Mouse (Mus musculus) stomach, embryonic 16.5 days (tissue): Measurements from ENCODE around the gene Ppm1h. TPM values are rescaled to one million over a fixed set of nuclear protein-coding genes. Genes with fewer than 3 reads are reported as not detected.

Experiments used
- ATAC-seq: fragments of 200-750 bp; cut with Nextera tagmentation; 2 replicates; pipeline ENCODE4 v1.8.0; 2017; ENCODE audit warnings: moderate number of reproducible peaks, moderate TSS enrichment; ENCODE audit not compliant: insufficient read depth, low FRiP score
- H3K27ac ChIP-seq: fragments of 300-500 bp; sonication (generic); 2 replicates; pipeline ENCODE4 v1.5.1; 2014; ENCODE audit warnings: low read length
- H3K27me3 ChIP-seq: fragments of 300-500 bp; sonication (generic); 2 replicates; pipeline ENCODE4 v1.6.1; 2014; ENCODE audit warnings: low read length, control low read depth, mixed read lengths; ENCODE audit not compliant: control insufficient read depth, insufficient read depth
- H3K36me3 ChIP-seq: fragments of 300-500 bp; sonication (generic); 2 replicates; pipeline ENCODE4 v1.6.1; 2014; ENCODE audit warnings: low read length; ENCODE audit not compliant: control insufficient read depth, insufficient read depth
- H3K4me1 ChIP-seq: fragments of 300-500 bp; sonication (generic); 2 replicates; pipeline ENCODE4 v1.6.1; 2014; ENCODE audit warnings: low read length, control low read depth, mixed read lengths; ENCODE audit not compliant: control insufficient read depth, insufficient read depth
- H3K4me2 ChIP-seq: fragments of 300-500 bp; sonication (generic); 2 replicates; pipeline ENCODE4 v1.6.1; 2014; ENCODE audit warnings: low read depth, low read length, mixed read lengths
- H3K4me3 ChIP-seq: fragments of 300-500 bp; sonication (generic); replicated peaks from 2 replicates; pipeline ENCODE4 v1.5.1; 2014; ENCODE audit warnings: mild to moderate bottlenecking, low read length
- H3K9ac ChIP-seq: fragments of 300-500 bp; sonication (generic); 2 replicates; pipeline ENCODE4 v1.6.1; 2014; ENCODE audit warnings: low read length
- H3K9me3 ChIP-seq: fragments of 300-500 bp; sonication (generic); replicated peaks from 2 replicates; pipeline ENCODE4 v1.6.1; 2016; ENCODE audit warnings: low read length, control low read depth; ENCODE audit not compliant: control insufficient read depth
- WGBS: fragments of 180-500 bp; shearing (Covaris S2); extraction: QIAGEN DNeasy Blood & Tissue Kit; methylation state at CpG from one replicate; pipeline ENCODE4 v1.1.7; 2014; 5-methylcytosine and 5-hydroxymethylcytosine counted together
- polyA plus RNA-seq: library from polyadenylated mRNA; unstranded; fragments of >200 nt; fragmentation: Nextera tagmentation; extraction: Ambion mirVana; gene quantifications from 2 replicates; pipeline ENCODE4 v1.2.1, GENCODE M21; 2015

Gene Ppm1h
- polyA plus RNA-seq, 1 experiment from 2014 or later: 10.3 TPM

DNA sequence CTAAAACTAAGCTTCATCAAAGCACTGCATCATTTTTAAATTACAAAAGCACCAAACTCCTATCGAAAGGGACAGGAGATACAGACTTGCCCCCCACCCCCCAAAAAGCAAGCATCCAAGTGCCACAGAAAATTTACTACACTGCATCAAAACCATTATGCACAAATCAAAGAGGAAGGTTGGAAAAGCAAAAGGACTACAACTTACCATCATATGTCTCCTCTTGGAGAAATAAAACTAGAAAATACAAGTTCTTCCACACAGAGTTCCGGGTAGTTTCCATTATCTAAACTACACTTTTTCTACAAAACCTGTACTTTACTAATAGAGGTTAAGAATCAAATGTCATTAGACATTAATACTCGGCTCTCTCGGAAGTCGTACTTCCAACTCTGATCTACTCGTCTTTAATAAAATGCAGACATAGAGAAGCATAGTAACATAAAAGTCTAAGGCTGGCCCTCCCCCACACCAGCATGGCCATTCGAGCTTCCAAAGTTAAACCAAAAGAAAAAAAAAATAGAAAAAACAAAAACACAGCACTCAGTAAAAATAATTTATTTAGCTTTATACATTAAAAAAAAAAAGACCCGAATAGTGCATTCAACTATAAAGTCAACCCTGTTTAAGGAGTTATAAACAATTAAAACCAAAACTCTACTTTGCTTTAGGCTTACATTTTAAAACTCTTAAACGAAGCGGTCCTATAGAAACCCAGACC, 306.1 kb downstream of the Ppm1h start:
- ATAC-seq: no peak
- H3K4me1 ChIP-seq: peaks cover 23% of the 10 kb centered on the region
- H3K9ac ChIP-seq: peak overlapping the region; percentile 98
- WGBS: under 1% methylated on average over 10 of the region's 10 CpGs
- peak overlapping the region; percentile 99 for H3K27ac ChIP-seq
- H3K27me3 ChIP-seq: no peaks in the 10 kb centered on the region
- no peaks in the 10 kb centered on the region for H3K9me3 ChIP-seq
- H3K4me2 ChIP-seq: peak overlapping the region; percentile 63
- H3K4me3 ChIP-seq: peak overlapping the region; percentile 92
- H3K36me3 ChIP-seq: peaks cover 11% of the 10 kb centered on the region; the same call in 1 of the 2 replicates

DNA sequence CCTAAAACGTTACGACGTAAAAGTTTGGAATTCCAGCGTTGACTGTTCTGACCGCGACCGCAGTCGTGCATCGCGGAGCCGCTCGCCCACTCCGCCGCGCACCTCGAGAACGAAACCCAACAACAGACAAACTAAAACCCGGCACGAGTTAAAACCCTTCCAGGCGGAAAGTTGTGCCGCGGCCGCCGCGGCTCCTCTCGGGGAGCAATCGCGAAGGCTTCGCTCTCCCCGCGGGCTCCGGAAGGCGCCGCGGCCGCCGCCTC, 306.6 kb downstream of the Ppm1h start:
- H3K36me3 ChIP-seq: peaks cover 11% of the 10 kb centered on the region; the same call in 1 of the 2 replicates
- H3K27me3 ChIP-seq: no peaks in the 10 kb centered on the region
- peak overlapping the region; percentile 98 for H3K9ac ChIP-seq
- no peaks in the 10 kb centered on the region for H3K9me3 ChIP-seq
- peaks cover 23% of the 10 kb centered on the region for H3K4me1 ChIP-seq
- peak overlapping the region; percentile 92 for H3K4me3 ChIP-seq
- no peak for ATAC-seq
- peak overlapping the region; percentile 63 for H3K4me2 ChIP-seq
- 1% methylated on average over 37 of the region's 37 CpGs for WGBS
- H3K27ac ChIP-seq: peak overlapping the region; percentile 99

DNA sequence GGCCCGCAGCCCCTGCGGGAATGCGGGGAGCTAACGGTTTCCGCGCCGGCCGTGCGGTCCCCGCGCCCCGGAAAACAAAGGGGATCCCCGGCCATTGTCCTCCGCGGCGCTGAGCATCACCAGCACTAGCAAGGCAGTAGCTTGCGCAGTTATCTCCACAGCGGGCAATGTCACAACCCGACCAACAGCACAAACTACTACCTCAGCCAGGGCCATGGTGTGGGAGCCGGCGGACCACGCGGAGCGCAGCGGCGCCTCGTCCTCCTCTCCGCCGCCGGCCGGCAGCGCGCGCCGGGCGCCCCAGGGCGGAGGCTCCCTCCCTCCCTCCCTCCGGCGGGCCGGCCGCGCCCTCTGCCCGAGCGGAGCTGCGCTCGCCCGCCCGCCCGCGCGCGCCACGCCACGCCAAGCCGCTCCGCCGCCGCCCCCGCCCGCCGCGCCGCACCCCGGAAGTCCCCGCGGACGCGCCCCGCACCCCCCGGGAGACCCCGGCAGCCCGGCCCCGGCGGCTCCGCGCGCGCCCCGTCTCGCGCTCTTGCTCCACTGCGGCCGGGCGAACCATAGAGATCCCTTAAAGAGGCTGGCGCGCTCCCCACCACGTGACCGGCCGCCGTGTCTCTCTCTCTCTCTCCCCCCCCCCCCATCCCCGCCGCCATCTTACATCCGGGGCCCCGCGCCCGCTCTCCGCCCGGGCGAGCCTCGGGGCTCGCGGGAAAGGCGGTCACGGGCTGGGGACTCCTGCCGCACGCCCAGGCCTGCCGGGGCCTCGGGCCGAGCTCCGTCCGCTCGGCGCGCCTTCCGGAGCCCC, 307.2 kb downstream of the Ppm1h start:
- Histone ChIP-seq H3K9me3 (no peaks in the 10 kb centered on the region), H3K27ac (peak overlapping the region; percentile 99), H3K4me1 (peaks cover 23% of the 10 kb centered on the region), H3K27me3 (no peaks in the 10 kb centered on the region), H3K4me3 (peak overlapping the region; percentile 92), H3K36me3 (peaks cover 11% of the 10 kb centered on the region; the same call in 1 of the 2 replicates), H3K9ac (peak overlapping the region; percentile 98), H3K4me2 (peak overlapping the region; percentile 63)
- ATAC-seq: peak; percentile 90
- under 1% methylated on average over 78 of the region's 115 CpGs for WGBS

DNA sequence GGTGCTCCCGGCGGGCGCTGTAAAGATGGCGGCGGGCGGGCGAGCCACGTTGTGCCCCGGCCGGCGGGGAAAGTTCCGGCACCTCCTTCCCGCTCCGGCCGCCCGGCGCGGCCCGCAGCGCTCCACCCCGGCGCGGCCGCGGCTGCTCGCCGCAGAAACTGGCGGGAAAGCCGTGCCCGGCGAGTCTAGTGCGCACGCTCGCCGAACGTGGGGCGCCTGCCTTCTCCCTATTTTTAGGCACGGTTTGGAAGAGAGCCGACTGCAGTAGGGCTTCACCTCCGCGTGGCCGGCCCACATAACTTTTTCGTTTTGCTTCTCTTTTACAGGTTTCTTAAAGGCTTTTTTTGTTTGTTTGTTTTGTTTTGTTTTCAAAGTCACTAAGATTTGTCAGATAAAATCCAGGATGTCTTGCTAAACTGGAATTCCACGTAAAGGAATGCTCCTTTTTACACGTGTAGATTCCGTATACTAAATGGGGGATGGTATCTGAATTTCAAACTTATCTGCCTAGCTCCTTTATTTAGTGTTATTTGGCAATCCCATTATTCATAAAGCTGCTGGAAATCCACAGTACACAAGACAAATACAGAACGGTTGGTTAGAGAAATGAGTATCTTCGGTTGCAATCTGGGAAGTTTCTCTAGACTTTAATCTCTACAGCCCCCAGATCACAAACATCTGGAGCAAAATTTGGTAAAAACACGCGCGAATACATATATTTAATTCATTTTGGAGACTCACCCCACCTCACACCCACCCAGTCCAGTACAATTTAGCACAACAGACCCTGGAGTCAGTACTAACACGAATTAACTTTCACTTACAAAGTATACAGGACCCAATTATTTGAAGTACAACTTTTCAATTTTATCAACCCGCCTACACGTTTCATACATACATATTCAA, 308.0 kb downstream of the Ppm1h start:
- Histone ChIP-seq H3K36me3 (0 out of 2 replicates have a peak, but pooled peaks cover 4% of the 10 kb centered on the region), H3K9me3 (no peaks in the 10 kb centered on the region), H3K4me2 (peak overlapping the region; percentile 61), H3K4me1 (peaks cover 25% of the 10 kb centered on the region), H3K27ac (peak overlapping the region; percentile 99), H3K27me3 (no peaks in the 10 kb centered on the region), H3K4me3 (peak overlapping the region; percentile 92), H3K9ac (peak overlapping the region; percentile 98)
- WGBS: 8% methylated on average over 44 of the region's 54 CpGs
- peak; percentile 84 for ATAC-seq

DNA sequence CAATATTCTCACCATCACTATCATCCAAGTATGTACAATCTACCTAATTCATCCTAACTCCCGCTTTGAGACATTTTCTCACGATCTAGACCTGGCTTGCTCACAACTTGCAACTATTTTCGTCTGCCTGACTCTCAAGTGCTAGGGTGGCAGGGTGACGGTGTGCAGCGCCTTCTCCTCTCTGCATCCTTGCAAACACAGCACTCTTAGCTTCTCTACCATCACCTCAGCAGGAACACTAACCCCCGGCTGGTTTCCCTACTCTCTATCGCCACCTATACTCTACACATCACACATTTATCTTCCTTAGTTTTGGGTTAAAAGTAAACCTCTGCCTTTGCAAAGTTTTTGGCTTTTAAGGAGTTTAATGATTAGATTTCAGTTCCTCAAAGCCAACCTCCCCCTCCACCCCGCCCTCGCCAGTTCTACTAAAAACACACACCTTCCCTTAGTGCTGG, 309.1 kb downstream of the Ppm1h start:
- Histone ChIP-seq H3K36me3 (0 out of 2 replicates have a peak, but pooled peaks cover 4% of the 10 kb centered on the region), H3K9me3 (no peaks in the 10 kb centered on the region), H3K4me3 (no peak overlapping the region), H3K4me2 (0 out of 2 replicates have a peak overlapping the region, but pooled peaks have one; percentile 21), H3K9ac (peak overlapping the region; percentile 37; the same call in 1 of the 2 replicates), H3K27ac (peak overlapping the region; percentile 11; the same call in 1 of the 2 replicates), H3K4me1 (peaks cover 25% of the 10 kb centered on the region), H3K27me3 (no peaks in the 10 kb centered on the region)
- ATAC-seq: no peak
- 19% methylated on average over 9 of the region's 9 CpGs for WGBS

DNA sequence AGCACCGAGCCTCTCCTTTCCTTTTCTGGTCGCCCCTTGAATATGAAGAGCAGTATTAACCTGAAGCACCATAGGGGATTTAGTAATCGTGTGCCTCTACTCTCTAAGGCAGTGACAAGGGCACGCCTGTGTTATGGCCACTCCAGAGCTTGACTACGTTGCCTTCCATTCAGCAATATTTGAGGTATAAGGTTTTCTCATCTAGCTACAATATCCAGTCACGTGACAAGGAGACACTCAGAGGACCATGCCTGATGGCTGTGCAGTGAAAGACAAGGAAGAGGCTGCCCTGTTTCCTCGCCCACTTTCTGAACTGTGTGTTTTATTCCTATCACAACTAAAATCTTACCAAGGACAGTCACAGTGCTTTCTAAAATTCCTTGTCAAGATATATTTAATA, 309.8 kb downstream of the Ppm1h start:
- peak overlapping the region; percentile 11; the same call in 1 of the 2 replicates for H3K27ac ChIP-seq
- H3K9me3 ChIP-seq: no peaks in the 10 kb centered on the region
- peaks cover 20% of the 10 kb centered on the region for H3K4me1 ChIP-seq
- H3K9ac ChIP-seq: peak overlapping the region; percentile 37; the same call in 1 of the 2 replicates
- 0 out of 2 replicates have a peak, but pooled peaks cover 4% of the 10 kb centered on the region for H3K36me3 ChIP-seq
- H3K4me2 ChIP-seq: 0 out of 2 replicates have a peak overlapping the region, but pooled peaks have one; percentile 21
- H3K27me3 ChIP-seq: no peaks in the 10 kb centered on the region
- no peak for ATAC-seq
- no peak overlapping the region for H3K4me3 ChIP-seq
- WGBS: 68% methylated on average over 7 of the region's 7 CpGs

DNA sequence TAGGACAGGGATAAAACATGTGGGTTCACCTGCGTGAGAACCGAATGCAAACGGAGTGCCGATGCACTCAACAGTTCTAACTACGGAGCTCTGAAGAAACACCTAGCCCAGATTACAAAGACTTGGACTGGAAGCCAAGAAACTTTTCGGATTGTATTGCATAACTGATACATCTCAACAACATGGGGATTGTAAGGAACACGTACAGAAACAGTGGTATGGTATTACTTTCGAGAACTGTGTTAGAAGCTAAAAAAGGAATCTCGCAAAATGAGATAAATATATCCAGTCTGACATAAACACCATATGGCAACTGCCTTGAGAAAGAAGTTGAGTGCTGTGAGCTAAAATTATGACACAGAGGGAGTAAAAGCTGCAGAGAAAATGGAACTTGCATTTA, 311.4 kb downstream of the Ppm1h start:
- WGBS: 74% methylated on average over 9 of the region's 9 CpGs
- Histone ChIP-seq H3K27me3 (no peaks in the 10 kb centered on the region), H3K9ac (no peak overlapping the region), H3K4me3 (no peak overlapping the region), H3K27ac (no peak overlapping the region), H3K36me3 (peaks cover 8% of the 10 kb centered on the region; the same call in 1 of the 2 replicates), H3K9me3 (no peaks in the 10 kb centered on the region), H3K4me2 (no peak overlapping the region), H3K4me1 (peaks cover 16% of the 10 kb centered on the region)
- no peak for ATAC-seq

DNA sequence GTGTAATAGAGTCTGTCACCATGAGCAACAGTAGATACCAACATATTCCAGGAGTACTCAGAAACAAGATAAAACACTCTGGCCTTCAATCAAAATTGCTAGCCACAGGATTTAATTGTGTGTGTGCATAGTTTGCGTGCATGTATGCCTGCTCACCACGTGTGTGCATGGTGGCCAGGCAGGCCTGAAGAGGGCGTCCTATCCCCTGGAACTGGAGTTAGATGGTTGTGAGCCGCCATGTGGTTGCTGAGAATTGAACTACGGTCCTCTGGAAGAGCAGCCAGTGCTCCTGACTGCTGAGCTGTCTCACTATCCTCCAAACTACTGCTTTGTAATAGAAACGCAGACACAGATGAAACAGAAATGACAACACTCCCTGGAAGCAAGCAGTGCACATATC, 312.0 kb downstream of the Ppm1h start:
- Histone ChIP-seq H3K4me2 (no peak overlapping the region; the same call in 1 of the 2 replicates), H3K36me3 (peaks cover 9% of the 10 kb centered on the region; the same call in 1 of the 2 replicates), H3K4me3 (no peak overlapping the region), H3K27me3 (no peaks in the 10 kb centered on the region), H3K4me1 (peaks cover 16% of the 10 kb centered on the region), H3K9ac (no peak overlapping the region), H3K27ac (0 out of 2 replicates have a peak overlapping the region, but pooled peaks have one; percentile 61), H3K9me3 (no peaks in the 10 kb centered on the region)
- no peak for ATAC-seq
- 85% methylated on average over 6 of the region's 6 CpGs for WGBS
